Mouse (Mus musculus) myocyte (in vitro differentiated cells): ENCODE data around the gene Susd2. TPM values are rescaled to one million over a fixed set of nuclear protein-coding genes. Genes with fewer than 3 reads are reported as not detected.

Source experiments
- H3K27me3 ChIP-seq: one replicate; pipeline ENCODE4 v1.6.1; 2011; ENCODE audit not compliant: control insufficient read depth, insufficient read depth, insufficient read length
- H3K36me3 ChIP-seq: one replicate; pipeline ENCODE4 v1.6.1; 2011; ENCODE audit not compliant: control insufficient read depth, insufficient read depth
- H3K4me2 ChIP-seq: one replicate; pipeline ENCODE4 v1.6.1; 2011; ENCODE audit warnings: low read depth, control low read depth
- H3K4me3 ChIP-seq: one replicate; pipeline ENCODE4 v1.5.1; 2011; ENCODE audit warnings: mild to moderate bottlenecking, control low read depth, moderate library complexity
- H3K79me2 ChIP-seq: one replicate; pipeline ENCODE4 v1.6.1; 2011; ENCODE audit not compliant: control insufficient read depth, insufficient read depth
- H3ac ChIP-seq: one replicate; pipeline ENCODE4 v1.6.1; 2011; ENCODE audit not compliant: control insufficient read depth, insufficient read length
- CEBPB ChIP-seq: IDR thresholded peaks from 2 replicates; pipeline ENCODE4 v1.6.1; 2011; ENCODE audit warnings: mild to moderate bottlenecking, moderate library complexity; ENCODE audit not compliant: poor library complexity, insufficient read depth, severe bottlenecking
- E2F4 ChIP-seq: IDR thresholded peaks from one replicate; pipeline ENCODE4 v1.6.1; 2011; ENCODE audit warnings: mild to moderate bottlenecking, control low read depth, moderate library complexity; ENCODE audit not compliant: insufficient read depth
- MAX ChIP-seq: IDR thresholded peaks from one replicate; pipeline ENCODE4 v1.6.1; 2011; ENCODE audit warnings: low read depth, mild to moderate bottlenecking, control low read depth
- MYOD1 ChIP-seq, 3 experiments: IDR thresholded peaks; one replicate each; pipeline ENCODE4 v1.6.1; 2011; ENCODE audit warnings: control low read depth in 2 of 3, low read depth in 2 of 3, mild to moderate bottlenecking in 2 of 3, moderate library complexity in 1 of 3; ENCODE audit not compliant: insufficient read length in 2 of 3, control insufficient read depth in 1 of 3
- MYOG ChIP-seq, 3 experiments: IDR thresholded peaks; one replicate each; pipeline ENCODE4 v1.6.1; 2011; ENCODE audit warnings: control low read depth in 2 of 3, low read depth in 2 of 3, mild to moderate bottlenecking in 2 of 3; ENCODE audit not compliant: insufficient read length in 2 of 3, control insufficient read depth in 1 of 3, insufficient read depth in 1 of 3
- POLR2A ChIP-seq: IDR thresholded peaks from one replicate; pipeline ENCODE4 v1.6.1; 2011; ENCODE audit warnings: low read depth, mild to moderate bottlenecking, control low read depth, moderate library complexity; ENCODE audit not compliant: insufficient read length
- POLR2AphosphoS2 ChIP-seq: IDR thresholded peaks from one replicate; pipeline ENCODE4 v1.6.1; 2011; ENCODE audit warnings: low read depth, control low read depth; ENCODE audit not compliant: insufficient read length
- REST ChIP-seq: IDR thresholded peaks from one replicate; pipeline ENCODE4 v1.6.1; 2011; ENCODE audit warnings: mild to moderate bottlenecking, control low read depth, moderate library complexity; ENCODE audit not compliant: insufficient read depth, insufficient read length
- SRF ChIP-seq: IDR thresholded peaks from one replicate; pipeline ENCODE4 v1.6.1; 2011; ENCODE audit warnings: low read depth; ENCODE audit not compliant: control insufficient read depth, insufficient read length
- TCF12 ChIP-seq: IDR thresholded peaks from one replicate; pipeline ENCODE4 v1.6.1; 2011; ENCODE audit warnings: mild to moderate bottlenecking, control low read depth; ENCODE audit not compliant: poor library complexity, insufficient read depth, severe bottlenecking
- TCF3 ChIP-seq: IDR thresholded peaks from one replicate; pipeline ENCODE4 v1.6.1; 2011; ENCODE audit warnings: low read depth, control low read depth; ENCODE audit not compliant: insufficient read length
- USF1 ChIP-seq: IDR thresholded peaks from one replicate; pipeline ENCODE4 v1.6.1; 2011; ENCODE audit warnings: low read depth, mild to moderate bottlenecking, control low read depth, moderate library complexity
- polyA plus RNA-seq: library from polyadenylated mRNA; unstranded; fragments of >200 nt; fragmentation: generic; extraction: Trizol; gene quantifications from one replicate; pipeline ENCODE4 v1.2.1, GENCODE M21; 2012; ENCODE audit warnings: missing spikeins

The Susd2 gene
- polyA plus RNA-seq, 1 experiment = 0.12 TPM

DNA sequence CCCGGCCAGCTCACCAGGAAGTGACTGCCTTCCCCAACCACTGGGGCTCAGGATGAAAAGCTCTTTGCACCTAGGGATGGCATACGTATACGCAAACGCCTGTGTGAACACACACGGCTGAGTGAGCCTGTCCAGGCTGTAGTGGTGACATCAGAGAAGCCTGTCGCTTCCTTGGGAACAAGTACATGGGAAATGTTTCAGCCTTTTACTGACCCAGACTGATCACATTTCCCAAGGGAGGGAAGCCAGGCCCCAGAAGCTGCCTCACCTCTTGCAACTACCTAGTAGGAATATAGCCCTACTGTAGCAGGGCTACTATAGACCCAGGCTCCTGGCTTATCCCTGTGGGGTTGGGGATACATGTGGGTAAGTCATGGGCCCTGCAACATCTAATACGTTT, 51.2 kb downstream of the Susd2 start:
- Histone ChIP-seq H3K4me2 (no peak overlapping the region), H3K36me3 (no peaks in the 10 kb centered on the region), H3K4me3 (no peak overlapping the region)

DNA sequence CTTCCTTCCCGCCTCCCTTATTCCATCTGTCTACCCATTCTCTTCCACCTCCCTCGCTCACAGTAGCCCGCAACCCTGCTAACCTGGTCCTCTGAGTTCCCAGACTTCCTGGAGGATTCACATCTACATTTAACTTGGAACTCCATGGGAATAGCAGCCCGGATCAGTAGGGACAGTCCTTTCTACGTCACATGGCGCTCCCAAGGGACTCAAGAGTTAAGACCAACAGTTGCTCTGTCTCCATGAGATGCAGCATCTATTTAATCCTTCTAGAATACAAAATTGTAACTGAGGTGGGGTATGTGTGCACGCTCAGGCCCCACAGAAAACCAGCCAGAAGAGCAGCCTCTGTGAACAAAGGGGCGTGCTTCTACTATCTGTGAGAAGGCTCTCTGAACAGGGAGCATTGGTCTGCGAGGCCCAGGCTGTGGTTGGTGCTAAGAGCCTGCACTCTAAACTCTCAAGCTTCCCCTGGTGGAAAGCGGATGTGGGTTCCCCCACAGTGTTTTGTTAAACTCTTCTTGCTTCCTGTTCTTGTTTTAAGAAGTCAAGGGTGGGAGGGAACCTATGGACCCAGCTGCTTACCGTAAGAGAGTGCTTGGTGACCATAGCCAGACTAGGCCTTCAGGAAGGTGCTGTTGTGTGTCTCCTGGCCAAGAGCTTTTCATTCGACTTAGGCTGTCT, 52.5 kb downstream of the Susd2 start:
- Histone ChIP-seq H3K27me3 (no peaks in the 10 kb centered on the region), H3K4me3 (no peak overlapping the region), H3K79me2 (no peaks in the 10 kb centered on the region), H3ac (no peak overlapping the region), H3K4me2 (no peak overlapping the region), H3K36me3 (no peaks in the 10 kb centered on the region)
- TF ChIP-seq USF1 = no peak
- no peak for TF ChIP-seq POLR2A
- no peak for TF ChIP-seq CEBPB
- TF ChIP-seq POLR2AphosphoS2 = no peak
- TF ChIP-seq E2F4 = no peak
- no peak for TF ChIP-seq SRF
- no peak for TF ChIP-seq REST
- no peak for TF ChIP-seq MYOD1 (IDR thresholded peaks at IDR 0.05; ENCODE audit: control insufficient read depth in 1 of 3, insufficient read length in 2 of 3, low read depth in 2 of 3)
- no peak for TF ChIP-seq TCF3
- no peak for TF ChIP-seq MYOG (IDR thresholded peaks at IDR 0.05; ENCODE audit: control insufficient read depth in 1 of 3, insufficient read depth in 1 of 3, insufficient read length in 2 of 3, low read depth in 2 of 3)
- TF ChIP-seq MAX = no peak
- TF ChIP-seq TCF12 = no peak

More for the DNA sequence above, 51.2 kb downstream of the Susd2 start:
- TF ChIP-seq POLR2AphosphoS2 (no peak), TCF3 (no peak), TCF12 (no peak), CEBPB (no peak), MAX (no peak), POLR2A (no peak), MYOG (IDR thresholded peaks at IDR 0.05; ENCODE audit: control insufficient read depth in 1 of 3, insufficient read depth in 1 of 3, insufficient read length in 2 of 3, low read depth in 2 of 3) (no peak), SRF (no peak), MYOD1 (IDR thresholded peaks at IDR 0.05; ENCODE audit: control insufficient read depth in 1 of 3, insufficient read length in 2 of 3, low read depth in 2 of 3) (no peak), E2F4 (no peak), USF1 (no peak), REST (no peak)
- H3ac ChIP-seq = no peak overlapping the region
- no peaks in the 10 kb centered on the region for H3K79me2 ChIP-seq
- no peaks in the 10 kb centered on the region for H3K27me3 ChIP-seq

GRCm38 (mm10) chr10:75589651-75590050, 54.2 kb downstream of the Susd2 start:
- Histone ChIP-seq H3K4me2 (peak overlapping the region; percentile 43), H3ac (no peak overlapping the region), H3K36me3 (no peaks in the 10 kb centered on the region), H3K27me3 (peaks cover 11% of the 10 kb centered on the region), H3K4me3 (no peak overlapping the region), H3K79me2 (no peaks in the 10 kb centered on the region)
- TF ChIP-seq TCF12 (no peak), MYOG (IDR thresholded peaks at IDR 0.05; ENCODE audit: control insufficient read depth in 1 of 3, insufficient read depth in 1 of 3, insufficient read length in 2 of 3, low read depth in 2 of 3) (peak in 1 of 3 experiments; percentile 27), REST (no peak)

GRCm38 (mm10) chr10:75589129-75589528, 54.7 kb downstream of the Susd2 start, which contains the start of gene Ggt5:
TSS of gene Ggt5 (plus strand) at chr10:75589340.
- peak within 1 kb of the TSS; percentile 43 for H3K4me2 ChIP-seq
- no peak within 1 kb of the TSS for H3ac ChIP-seq
- no peaks in the 10 kb centered on the region for H3K79me2 ChIP-seq
- no peak for TF ChIP-seq TCF12
- H3K36me3 ChIP-seq = no peaks in the 10 kb centered on the region
- H3K27me3 ChIP-seq = peaks cover 15% of the 10 kb centered on the region
- H3K4me3 ChIP-seq = no peak within 1 kb of the TSS

DNA sequence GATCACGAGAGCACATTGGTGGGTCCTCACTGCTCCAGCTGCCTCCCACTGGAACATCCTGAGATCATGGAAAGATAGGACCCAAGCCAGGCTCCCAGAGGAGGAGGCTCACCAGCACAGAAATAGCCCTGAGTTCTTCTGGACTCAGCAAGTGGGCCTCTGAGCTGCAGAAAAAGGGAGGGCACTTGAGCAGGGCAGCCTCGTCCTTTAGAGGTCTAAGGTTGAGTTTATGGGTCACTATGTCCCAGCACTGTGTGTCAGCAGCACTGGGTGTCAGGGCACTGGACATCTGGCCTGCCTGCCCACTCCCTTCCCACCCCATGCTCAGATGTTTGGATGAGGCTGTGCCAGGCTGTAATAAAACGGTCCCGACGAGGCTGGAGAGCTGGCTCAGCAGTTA, 55.5 kb downstream of the Susd2 start:
- H3ac ChIP-seq = no peak overlapping the region
- TF ChIP-seq POLR2A = no peak
- no peak for TF ChIP-seq MAX
- no peak for TF ChIP-seq SRF
- H3K36me3 ChIP-seq = no peaks in the 10 kb centered on the region

GRCm38 (mm10) chr10:75587781-75588180, 56.0 kb downstream of the Susd2 start:
- Histone ChIP-seq H3ac (no peak overlapping the region), H3K4me2 (no peak overlapping the region), H3K4me3 (no peak overlapping the region), H3K79me2 (no peaks in the 10 kb centered on the region), H3K36me3 (no peaks in the 10 kb centered on the region), H3K27me3 (peaks cover 22% of the 10 kb centered on the region)
- TF ChIP-seq SRF (no peak), POLR2A (no peak), E2F4 (no peak), TCF12 (no peak), MAX (no peak), USF1 (no peak), MYOD1 (IDR thresholded peaks at IDR 0.05; ENCODE audit: control insufficient read depth in 1 of 3, insufficient read length in 2 of 3, low read depth in 2 of 3) (no peak), REST (no peak), TCF3 (no peak)

More for the DNA sequence above, 55.5 kb downstream of the Susd2 start:
- H3K27me3 ChIP-seq = peaks cover 19% of the 10 kb centered on the region
- H3K4me3 ChIP-seq = no peak overlapping the region
- H3K79me2 ChIP-seq = no peaks in the 10 kb centered on the region
- no peak overlapping the region for H3K4me2 ChIP-seq
